Mouse (Mus musculus) CH12.LX (cell line): ENCODE measurements around the gene Gpcpd1. TPM values are rescaled to one million over a fixed set of nuclear protein-coding genes. Genes with fewer than 3 reads are reported as not detected.

Experiments used
- DNase-seq: peaks from one replicate; pipeline ENCODE4 v3.0.0-alpha.2; 2013; ENCODE audit errors: extremely low read depth
- H3K27ac ChIP-seq: 2 replicates; pipeline ENCODE4 v1.5.1; 2012; ENCODE audit warnings: low read depth, mild to moderate bottlenecking, control low read depth, moderate library complexity; ENCODE audit not compliant: insufficient read depth
- H3K27me3 ChIP-seq: replicated peaks from 2 replicates; pipeline ENCODE3; 2012; ENCODE audit warnings: inconsistent platforms
- H3K36me3 ChIP-seq, 2 experiments: replicated peaks in 1 of 2; 2 replicates each; pipeline versions ENCODE3 to v1.6.1; 2012; ENCODE audit warnings: inconsistent platforms in 1 of 2, low read length in 1 of 2, mild to moderate bottlenecking in 1 of 2, mixed read lengths in 1 of 2, moderate library complexity in 1 of 2; ENCODE audit not compliant: control insufficient read depth in 1 of 2, insufficient read depth in 1 of 2
- H3K4me1 ChIP-seq, 2 experiments: 2 replicates each; pipeline ENCODE4 v1.6.1; 2012; ENCODE audit warnings: inconsistent platforms in 1 of 2, moderate library complexity in 1 of 2; ENCODE audit not compliant: insufficient read depth in 2 of 2, control insufficient read depth in 1 of 2
- H3K4me2 ChIP-seq: 2 replicates; pipeline ENCODE4 v1.6.1; 2012; ENCODE audit warnings: low read depth, mild to moderate bottlenecking, control low read depth; ENCODE audit not compliant: poor library complexity, insufficient read depth, severe bottlenecking
- H3K4me3 ChIP-seq, 3 experiments: fragments of 150-350 bp in 1 of 3; sonication (generic) in 1 of 3; replicated peaks in 1 of 3; 2 replicates each; pipeline versions ENCODE3 to v1.5.1; 2011 to 2012; ENCODE audit warnings: low read depth in 2 of 3, low read length in 2 of 3, mild to moderate bottlenecking in 2 of 3, moderate library complexity in 2 of 3, control low read depth in 1 of 3, improper control_type of control experiment in 1 of 3, inconsistent platforms in 1 of 3, mixed read lengths in 1 of 3; ENCODE audit not compliant: poor library complexity in 1 of 3
- H3K79me2 ChIP-seq: replicated peaks from 2 replicates; pipeline ENCODE4 v1.6.1; 2012; ENCODE audit warnings: mild to moderate bottlenecking, moderate library complexity; ENCODE audit not compliant: control insufficient read depth, poor library complexity, insufficient read depth, severe bottlenecking; ENCODE audit errors: extremely low read depth
- H3K9ac ChIP-seq: 2 replicates; pipeline ENCODE4 v1.6.1; 2012; ENCODE audit warnings: low read depth, mild to moderate bottlenecking, control low read depth, moderate library complexity; ENCODE audit not compliant: insufficient read depth
- H3K9me3 ChIP-seq: replicated peaks from 2 replicates; pipeline ENCODE3; 2012; ENCODE audit warnings: low read length, inconsistent platforms, mixed read lengths
- BHLHE40 ChIP-seq: IDR thresholded peaks from 2 replicates; pipeline ENCODE4 v1.6.1; 2011; ENCODE audit warnings: mild to moderate bottlenecking, low read depth, low read length, improper control_type of control experiment
- CHD1 ChIP-seq: IDR thresholded peaks from 2 replicates; pipeline ENCODE4 v1.6.1; 2012; ENCODE audit warnings: low read depth, low read length, improper control_type of control experiment, inconsistent platforms
- CTCF ChIP-seq, 2 experiments: IDR thresholded peaks in 1 of 2; conservative IDR thresholded peaks in 1 of 2; 2 replicates each; pipeline ENCODE4 v1.5.1; 2011 to 2012; ENCODE audit warnings: low read depth in 2 of 2, low read length in 2 of 2, improper control_type of control experiment in 1 of 2, inconsistent platforms in 1 of 2, mild to moderate bottlenecking in 1 of 2, moderate library complexity in 1 of 2
- E2F4 ChIP-seq: IDR thresholded peaks from 2 replicates; pipeline ENCODE4 v1.6.1; 2011; ENCODE audit warnings: low read depth, low read length, improper control_type of control experiment; ENCODE audit not compliant: insufficient replicate concordance
- EP300 ChIP-seq: IDR thresholded peaks from 2 replicates; pipeline ENCODE4 v1.6.1; 2011; ENCODE audit warnings: low read length, improper control_type of control experiment
- GABPA ChIP-seq: IDR thresholded peaks from 2 replicates; pipeline ENCODE4 v1.6.1; 2012; ENCODE audit warnings: low read depth, low read length, improper control_type of control experiment, inconsistent platforms; ENCODE audit not compliant: insufficient replicate concordance
- IRF4 ChIP-seq: IDR thresholded peaks from 2 replicates; pipeline ENCODE4 v1.6.1; 2014; ENCODE audit warnings: low read depth, mild to moderate bottlenecking, inconsistent platforms, low read length, improper control_type of control experiment
- JUN ChIP-seq: IDR thresholded peaks from 2 replicates; pipeline ENCODE4 v1.6.1; 2011; ENCODE audit warnings: low read depth, mild to moderate bottlenecking, low read length, improper control_type of control experiment, moderate library complexity; ENCODE audit not compliant: insufficient read depth
- JUND ChIP-seq: conservative IDR thresholded peaks from 2 replicates; pipeline ENCODE4 v1.6.1; 2011; ENCODE audit warnings: low read depth, low read length, improper control_type of control experiment
- KAT2A ChIP-seq: IDR thresholded peaks from 2 replicates; pipeline ENCODE4 v1.6.1; 2012; ENCODE audit warnings: low read length, improper control_type of control experiment, inconsistent platforms; ENCODE audit not compliant: insufficient replicate concordance
- MAFK ChIP-seq: IDR thresholded peaks from 2 replicates; pipeline ENCODE4 v1.6.1; 2011; ENCODE audit warnings: low read length, improper control_type of control experiment; ENCODE audit not compliant: insufficient replicate concordance
- MAX ChIP-seq: IDR thresholded peaks from 2 replicates; pipeline ENCODE4 v1.6.1; 2011; ENCODE audit warnings: low read length, improper control_type of control experiment
- MAZ ChIP-seq: IDR thresholded peaks from 2 replicates; pipeline ENCODE4 v1.6.1; 2012; ENCODE audit warnings: low read depth, mild to moderate bottlenecking, inconsistent platforms, low read length, improper control_type of control experiment, moderate library complexity
- MYC ChIP-seq: IDR thresholded peaks from 2 replicates; pipeline ENCODE4 v1.6.1; 2011; ENCODE audit warnings: low read depth, mild to moderate bottlenecking, improper control_type of control experiment, low read length
- NRF1 ChIP-seq: IDR thresholded peaks from 2 replicates; pipeline ENCODE4 v1.6.1; 2014; ENCODE audit warnings: low read depth, mild to moderate bottlenecking, inconsistent platforms, low read length, improper control_type of control experiment, moderate library complexity
- POLR2A ChIP-seq: IDR thresholded peaks from 2 replicates; pipeline ENCODE4 v1.6.1; 2011; ENCODE audit warnings: low read depth, mild to moderate bottlenecking, improper control_type of control experiment, low read length
- RAD21 ChIP-seq: IDR thresholded peaks from 2 replicates; pipeline ENCODE4 v1.6.1; 2011; ENCODE audit warnings: low read depth, mild to moderate bottlenecking, low read length, improper control_type of control experiment, moderate library complexity
- SMC3 ChIP-seq: IDR thresholded peaks from 2 replicates; pipeline ENCODE4 v1.6.1; 2011; ENCODE audit warnings: low read depth, low read length, improper control_type of control experiment
- UBTF ChIP-seq: IDR thresholded peaks from 2 replicates; pipeline ENCODE4 v1.6.1; 2012; ENCODE audit warnings: low read depth, mild to moderate bottlenecking, inconsistent platforms, low read length, improper control_type of control experiment, moderate library complexity
- USF2 ChIP-seq: conservative IDR thresholded peaks from 2 replicates; pipeline ENCODE4 v1.6.1; 2011; ENCODE audit warnings: low read depth, low read length, improper control_type of control experiment
- ZC3H11A ChIP-seq: IDR thresholded peaks from 2 replicates; pipeline ENCODE4 v1.6.1; 2012; ENCODE audit warnings: low read depth, mild to moderate bottlenecking, inconsistent platforms, low read length, improper control_type of control experiment
- dilution Hi-C: fragments of 300-500 bp; cut with MboI; formaldehyde crosslinking; loops from 2 replicates; pipeline ENCODE4 v1.14.3; 2020; ENCODE audit warnings: low sequenced_read_pairs; ENCODE audit not compliant: extremely low pct_unique_long_range_greater_than_20kb, extremely low pct_ligation_motif_present
- in situ Hi-C: fragments of 300-500 bp; cut with MboI; formaldehyde crosslinking; loops from 3 replicates; pipeline ENCODE4 v1.14.3; 2019; ENCODE audit warnings: low sequenced_read_pairs, low pct_ligation_motif_present, low pct_unique_long_range_greater_than_20kb, mixed read lengths
- polyA plus RNA-seq: library from polyadenylated mRNA; unstranded; fragments of >175 nt; gene quantifications from 2 replicates; pipeline ENCODE4 v1.2.1, GENCODE M21; 2012; ENCODE audit warnings: low read depth; ENCODE audit not compliant: insufficient read length
- total RNA-seq, 2 experiments: library from RNA; depleted of rRNA; stranded (reverse); fragments of 300-350 nt in 1 of 2; fragments of >200 nt in 1 of 2; gene quantifications; 2 replicates each; pipeline ENCODE4 v1.2.3; 2012 to 2014

The Gpcpd1 gene
- total and polyA plus RNA-seq, 3 experiments, result 30.9 to 60.8 (median 33.5) TPM

DNA sequence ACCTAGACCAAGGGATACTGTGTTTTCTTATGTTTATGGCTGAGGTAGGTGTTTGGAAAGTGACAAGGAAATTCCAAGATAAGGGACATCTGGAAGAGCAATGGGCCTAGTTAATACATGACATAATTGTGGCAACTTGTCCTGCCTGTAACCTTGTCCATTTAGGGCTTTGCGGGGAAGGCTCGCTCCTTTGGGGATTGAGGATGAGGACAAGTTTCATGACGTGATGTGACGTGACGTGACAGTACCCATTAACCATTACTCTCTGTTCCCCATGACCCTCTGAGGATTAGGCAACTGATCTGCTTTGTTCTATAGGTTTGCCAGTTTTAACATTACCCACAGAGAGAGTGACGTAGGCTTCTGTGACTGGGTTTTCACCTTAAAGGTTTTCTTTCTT lies 81.7 kb downstream of the Gpcpd1 start:
- Histone ChIP-seq H3K9me3 (peaks cover 3% of the 10 kb centered on the region), H3K79me2 (no peaks in the 10 kb centered on the region), H3K36me3 (no peaks in the 10 kb centered on the region), H3K27me3 (no peaks in the 10 kb centered on the region), H3K9ac (no peak overlapping the region), H3K4me3 (no peak overlapping the region), H3K4me2 (no peak overlapping the region), H3K27ac (no peak overlapping the region), H3K4me1 (peaks cover 0 to 11% of the 10 kb centered on the region in 2 experiments; a peak in 2 of 4 replicates)
- TF ChIP-seq SMC3 (no peak), MYC (no peak), POLR2A (no peak), MAFK (no peak), MAZ (no peak), E2F4 (no peak), EP300 (no peak), KAT2A (no peak), MAX (no peak), CHD1 (no peak), USF2 (no peak)
- DNase-seq, result no peak
- dilution Hi-C loops (no loop called here), in situ Hi-C loops (no loop called here)

DNA sequence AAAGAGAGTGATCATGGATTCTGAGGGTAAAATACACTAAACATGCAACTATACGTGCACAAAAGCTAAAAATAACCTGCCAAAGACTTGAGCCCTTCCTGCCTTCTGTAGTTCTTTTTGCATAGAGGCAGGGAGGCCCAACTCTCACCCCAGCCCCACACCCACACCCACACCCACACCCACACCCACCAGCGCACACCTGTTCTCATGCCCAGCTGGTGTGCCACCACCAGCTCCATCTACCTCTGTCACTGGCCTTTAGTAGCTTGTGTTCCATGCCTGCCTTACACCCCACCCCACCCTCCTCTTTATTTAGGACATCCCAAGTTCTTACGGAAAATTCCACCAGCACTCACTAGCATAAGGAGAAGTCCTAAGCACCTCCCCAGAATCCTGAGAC lies 89.2 kb downstream of the Gpcpd1 start:
- in situ Hi-C loops (loop anchor here (25.0 kb wide), 2 partner anchors 361 to 536 kb away; partner anchors contain the start of genes Prnd and Slc23a2), dilution Hi-C loops (no loop called here)
- Histone ChIP-seq H3K4me2 (no peak overlapping the region), H3K27ac (no peak overlapping the region), H3K9me3 (peaks cover 3% of the 10 kb centered on the region), H3K4me3 (no peak overlapping the region), H3K27me3 (no peaks in the 10 kb centered on the region), H3K36me3 (no peaks in the 10 kb centered on the region), H3K9ac (no peak overlapping the region), H3K79me2 (no peaks in the 10 kb centered on the region), H3K4me1 (peaks cover 3 to 14% of the 10 kb centered on the region in 2 experiments; a peak in 3 of 4 replicates)
- DNase-seq, result no peak
- TF ChIP-seq MYC, result no peak

DNA sequence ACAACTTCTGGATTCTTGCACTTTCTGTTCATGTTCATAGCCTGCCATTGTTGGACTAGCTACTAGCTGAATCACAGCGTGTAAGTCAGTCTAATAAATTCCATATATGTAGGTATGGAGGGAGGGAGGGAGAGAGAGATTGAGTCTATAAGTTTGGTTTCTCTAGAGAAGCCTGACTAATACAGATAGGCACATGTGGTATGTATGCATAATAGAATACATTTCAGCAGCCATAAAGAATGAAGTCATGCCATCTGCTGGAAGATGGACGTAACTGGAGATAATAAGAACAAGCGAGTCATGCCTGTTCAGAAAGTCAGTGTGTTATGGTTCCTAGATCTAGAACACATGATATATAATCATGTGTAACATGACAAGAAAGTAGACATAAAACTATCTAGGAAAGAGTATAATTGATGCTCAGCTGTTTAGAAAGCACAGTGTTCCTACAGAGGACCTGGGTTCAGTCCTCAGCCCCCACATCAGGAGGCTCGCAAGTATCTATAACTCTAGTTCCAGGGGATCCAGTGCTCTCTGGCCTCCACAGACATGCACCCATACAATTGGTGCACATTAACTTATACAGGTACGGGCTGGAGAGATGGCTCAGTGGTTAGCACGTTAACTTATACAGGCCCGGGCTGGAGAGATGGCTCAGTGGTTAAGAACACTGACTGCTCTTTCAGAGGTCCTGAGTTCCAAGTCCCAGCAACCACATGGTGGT lies 90.0 kb downstream of the Gpcpd1 start:
- Histone ChIP-seq H3K4me2 (peak overlapping the region; percentile 57), H3K4me1 (peaks cover 3 to 14% of the 10 kb centered on the region in 2 experiments; a peak in 3 of 4 replicates), H3K9ac (no peak overlapping the region), H3K79me2 (no peaks in the 10 kb centered on the region), H3K9me3 (peaks cover 3% of the 10 kb centered on the region), H3K36me3 (no peaks in the 10 kb centered on the region), H3K4me3 (no peak overlapping the region), H3K27ac (no peak overlapping the region), H3K27me3 (no peaks in the 10 kb centered on the region)
- in situ Hi-C loops, result loop anchor here (25.0 kb wide), 2 partner anchors 360 to 535 kb away; partner anchors contain the start of genes Prnd and Slc23a2
- dilution Hi-C loops, result no loop called here
- TF ChIP-seq GABPA, result no peak
- TF ChIP-seq RAD21, result peak; percentile 81
- no peak for TF ChIP-seq NRF1
- no peak for TF ChIP-seq UBTF
- TF ChIP-seq ZC3H11A, result 0 out of 2 replicates have a peak, but pooled peaks have one; percentile 19
- peak; percentile 6 to 81; a peak in 3 of 4 replicates for TF ChIP-seq CTCF (conservative IDR thresholded peaks at IDR 0.05 in 1 of 2, IDR thresholded peaks at IDR 0.05 in 1 of 2; ENCODE audit: low read depth in 2 of 2, low read length in 2 of 2)
- no peak for TF ChIP-seq IRF4
- no peak for TF ChIP-seq USF2
- TF ChIP-seq JUND, result peak; percentile 26; the same call in 1 of the 2 replicates
- peak; percentile 73; the same call in 1 of the 2 replicates for TF ChIP-seq MYC
- no peak for TF ChIP-seq JUN
- TF ChIP-seq BHLHE40, result peak; percentile 47
- TF ChIP-seq SMC3, result peak; percentile 74
- DNase-seq, result peak; percentile 44
